Mouse (Mus musculus): ENCODE data around the gene Anpep.

DNA sequence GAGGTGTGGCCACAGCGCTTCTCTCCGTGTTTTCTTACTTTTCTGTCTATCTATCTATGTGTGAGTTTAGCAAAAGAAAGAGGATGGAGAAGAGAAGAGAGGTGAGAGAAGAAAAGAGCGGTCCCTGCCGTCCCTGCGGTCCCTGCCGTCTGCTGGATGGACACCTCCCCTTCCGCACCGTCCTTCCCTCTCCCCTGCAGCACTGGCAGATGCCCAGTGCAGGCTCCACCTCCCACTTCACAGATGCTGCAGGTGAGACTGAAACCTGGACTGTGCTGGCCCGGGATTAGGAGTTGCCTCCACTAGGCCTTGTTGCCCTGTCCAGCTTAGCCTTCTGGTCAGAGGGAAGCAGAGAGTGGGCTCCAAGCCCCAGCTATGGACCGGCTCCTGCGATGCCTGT lies 59.5 kb downstream of the Anpep start:
- no peak for TF ChIP-seq CTCF (IDR thresholded peaks at IDR 0.05; ENCODE audit: low read depth, low read length)
- no peak for TF ChIP-seq POLR2AphosphoS5 (IDR thresholded peaks at IDR 0.05; ENCODE audit: insufficient replicate concordance, low read depth, low read length)
- TF ChIP-seq GATA1 (IDR thresholded peaks at IDR 0.05; ENCODE audit: borderline replicate concordance, low read length) = no peak
- no peak for TF ChIP-seq TAL1 (conservative IDR thresholded peaks at IDR 0.05; ENCODE audit: low read depth, low read length)

All from G1E (cell line).